Mouse (Mus musculus) heart, embryonic 11.5 days (tissue): ENCODE results near the gene Rab11fip3. TPM values are rescaled to one million over a fixed set of nuclear protein-coding genes. Genes with fewer than 3 reads are reported as not detected.
"Not testable (repeated sequence)": the region's sequence is repeated elsewhere in the genome, so short reads cannot be mapped to it uniquely, and the experiment has no call there.

Experiments used
- ATAC-seq: fragments of 200-750 bp; cut with Nextera tagmentation; replicated peaks from 2 replicates; pipeline ENCODE4 v1.8.0; 2017; ENCODE audit warnings: moderate library complexity; ENCODE audit not compliant: insufficient number of reproducible peaks, low FRiP score, low TSS enrichment
- H3K27ac ChIP-seq: fragments of 300-500 bp; sonication (generic); 2 replicates; pipeline ENCODE4 v1.5.1; 2014; ENCODE audit warnings: mild to moderate bottlenecking, low read depth, low read length
- H3K27me3 ChIP-seq: fragments of 300-500 bp; sonication (generic); 2 replicates; pipeline ENCODE4 v1.6.1; 2014; ENCODE audit warnings: mild to moderate bottlenecking, low read length, mixed read lengths; ENCODE audit not compliant: control insufficient read depth, insufficient read depth
- H3K36me3 ChIP-seq: fragments of 300-500 bp; sonication (generic); 2 replicates; pipeline ENCODE4 v1.6.1; 2014; ENCODE audit warnings: mild to moderate bottlenecking, low read length, moderate library complexity, mixed read lengths; ENCODE audit not compliant: control insufficient read depth, insufficient read depth
- H3K4me1 ChIP-seq: fragments of 300-500 bp; sonication (generic); 2 replicates; pipeline ENCODE4 v1.6.1; 2014; ENCODE audit warnings: low read length; ENCODE audit not compliant: control insufficient read depth, insufficient read depth
- H3K4me2 ChIP-seq: fragments of 300-500 bp; sonication (generic); 2 replicates; pipeline ENCODE4 v1.6.1; 2014; ENCODE audit warnings: mild to moderate bottlenecking, moderate library complexity
- H3K4me3 ChIP-seq: fragments of 300-500 bp; sonication (generic); 2 replicates; pipeline ENCODE4 v1.5.1; 2014; ENCODE audit warnings: low read depth, low read length
- H3K9ac ChIP-seq: fragments of 300-500 bp; sonication (generic); 2 replicates; pipeline ENCODE4 v1.6.1; 2014; ENCODE audit warnings: mild to moderate bottlenecking, low read depth, low read length, moderate library complexity
- H3K9me3 ChIP-seq: fragments of 300-500 bp; sonication (generic); replicated peaks from 2 replicates; pipeline ENCODE4 v1.6.1; 2016; ENCODE audit warnings: low read length; ENCODE audit not compliant: control insufficient read depth
- WGBS: fragments of 180-500 bp; shearing (Covaris S2); extraction: QIAGEN DNeasy Blood & Tissue Kit; methylation state at CpG from one replicate; pipeline ENCODE4 v1.1.7; 2014; ENCODE audit not compliant: insufficient replicate concordance; 5-methylcytosine and 5-hydroxymethylcytosine counted together
- polyA plus RNA-seq: library from polyadenylated mRNA; unstranded; fragments of >200 nt; fragmentation: Nextera tagmentation; extraction: Ambion mirVana; gene quantifications from 2 replicates; pipeline ENCODE4 v1.2.1, GENCODE M21; 2014

Rab11fip3 gene
- polyA plus RNA-seq, 1 experiment from 2014 or later: 11.9 TPM

DNA sequence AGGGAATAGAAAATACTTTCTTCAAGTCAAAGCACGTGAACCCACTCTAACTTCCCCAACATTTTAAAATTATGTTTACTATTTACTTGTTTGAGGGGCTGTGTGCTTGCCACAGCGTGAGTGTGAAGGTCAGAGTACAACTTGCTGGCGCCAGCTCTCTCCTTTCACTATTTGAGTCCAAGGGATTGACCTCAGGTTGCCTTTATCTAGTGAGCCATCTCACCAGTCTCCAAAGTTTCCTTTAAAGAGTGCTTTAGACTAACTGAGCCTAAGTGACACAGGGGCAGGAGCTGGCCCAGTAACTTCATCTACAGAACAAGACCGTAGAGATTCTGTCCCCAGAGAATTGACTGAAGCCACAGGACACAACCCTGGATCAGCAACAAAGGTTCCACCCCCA is 17.3 kb downstream of the Rab11fip3 start:
- H3K27ac ChIP-seq: no peak overlapping the region
- H3K4me2 ChIP-seq: no peak overlapping the region
- WGBS: 87% methylated on average over 4 of the region's 4 CpGs
- no peaks in the 10 kb centered on the region for H3K27me3 ChIP-seq
- no peaks in the 10 kb centered on the region for H3K36me3 ChIP-seq
- no peak for ATAC-seq
- no peak overlapping the region for H3K9ac ChIP-seq
- H3K4me3 ChIP-seq: no peak overlapping the region
- no peaks in the 10 kb centered on the region for H3K9me3 ChIP-seq
- 0 out of 2 replicates have a peak, but pooled peaks cover 3% of the 10 kb centered on the region for H3K4me1 ChIP-seq

DNA sequence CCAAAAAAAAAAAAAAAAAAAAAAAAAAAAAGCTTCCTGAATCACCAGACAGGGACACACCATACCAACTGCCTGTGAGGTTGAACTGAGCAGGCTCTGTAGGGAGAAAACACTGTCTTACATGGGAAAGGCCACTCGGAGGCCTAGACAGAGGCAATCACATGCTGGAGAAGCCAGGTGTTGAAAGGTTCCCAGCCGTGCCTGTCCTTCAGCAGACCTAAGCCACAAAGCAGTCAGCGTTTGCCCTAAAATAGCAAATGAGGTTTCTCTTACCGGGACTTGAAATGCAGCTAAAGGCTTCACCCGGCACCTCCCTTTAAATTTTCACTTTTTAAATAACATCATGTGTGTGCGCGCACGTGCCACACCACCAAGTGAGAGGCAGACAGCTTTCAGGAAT is 21.2 kb downstream of the Rab11fip3 start:
- 52% methylated on average over 8 of the region's 8 CpGs for WGBS
- Histone ChIP-seq H3K27me3 (no peaks in the 10 kb centered on the region), H3K4me3 (no peak overlapping the region), H3K4me1 (peaks cover 14% of the 10 kb centered on the region), H3K4me2 (no peak overlapping the region), H3K9me3 (no peaks in the 10 kb centered on the region), H3K9ac (0 out of 2 replicates have a peak overlapping the region, but pooled peaks have one; percentile 12), H3K27ac (0 out of 2 replicates have a peak overlapping the region, but pooled peaks have one; percentile 25), H3K36me3 (no peaks in the 10 kb centered on the region)
- ATAC-seq: no peak

DNA sequence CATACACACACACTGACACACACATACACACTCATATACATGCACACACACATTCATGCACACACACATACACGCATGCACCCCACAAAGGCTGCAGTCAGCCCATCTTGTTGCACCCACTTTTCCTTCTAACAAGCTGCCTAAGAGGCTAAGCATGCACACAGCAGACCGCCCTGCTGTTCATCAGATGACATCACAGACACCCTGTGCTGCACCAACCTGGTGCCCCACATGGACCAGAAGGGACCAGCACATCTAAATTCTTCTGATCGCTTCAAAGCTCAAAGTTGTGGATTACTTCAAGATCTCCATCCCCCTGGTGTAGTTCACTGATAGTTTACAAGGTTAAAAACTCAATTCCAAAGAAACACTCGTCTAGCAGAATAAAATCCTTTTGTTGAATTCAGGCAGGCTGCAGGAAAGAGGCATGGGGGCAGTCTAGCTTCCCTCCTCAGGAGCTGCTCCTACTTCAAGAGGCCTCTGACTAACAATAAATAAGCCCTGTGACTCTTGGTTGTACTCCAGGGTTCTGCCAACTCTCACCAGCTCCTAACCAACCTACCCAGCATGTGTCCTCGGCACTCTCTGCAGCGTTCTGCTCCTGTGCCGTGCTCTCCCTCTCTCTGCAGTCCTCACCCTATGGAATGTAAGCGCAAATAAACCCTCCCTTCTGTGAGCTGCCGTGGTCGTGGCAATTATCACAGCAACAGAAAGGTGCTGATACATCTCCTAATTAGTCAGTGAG is 22.9 kb downstream of the Rab11fip3 start:
- 43% methylated on average over 10 of the region's 10 CpGs for WGBS
- no peaks in the 10 kb centered on the region for H3K36me3 ChIP-seq
- no peak for ATAC-seq
- peaks cover 21% of the 10 kb centered on the region for H3K4me1 ChIP-seq
- H3K9me3 ChIP-seq: no peaks in the 10 kb centered on the region
- no peak overlapping the region for H3K27ac ChIP-seq
- no peak overlapping the region for H3K4me3 ChIP-seq
- H3K9ac ChIP-seq: no peak overlapping the region
- no peaks in the 10 kb centered on the region for H3K27me3 ChIP-seq
- no peak overlapping the region for H3K4me2 ChIP-seq

DNA sequence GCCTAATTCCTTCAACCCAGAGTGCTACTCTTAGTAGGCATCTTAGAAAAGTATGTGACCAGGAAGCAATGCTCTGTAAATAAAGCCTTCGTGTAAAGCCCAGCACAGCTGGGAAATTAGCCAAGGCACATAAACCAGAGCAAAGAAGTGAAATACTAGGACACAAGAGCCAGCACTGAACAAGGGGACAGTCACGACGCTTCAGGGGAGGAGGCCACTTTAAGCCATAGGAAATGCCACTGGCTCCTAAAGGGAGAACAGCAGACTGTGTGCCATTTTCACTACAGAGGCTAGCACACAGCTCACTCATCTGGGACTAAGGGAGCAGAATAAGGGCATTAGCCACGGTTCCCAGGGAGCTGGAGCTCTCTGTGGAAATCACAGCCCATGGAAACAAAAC is 24.1 kb downstream of the Rab11fip3 start:
- Histone ChIP-seq H3K36me3 (no peaks in the 10 kb centered on the region), H3K27ac (no peak overlapping the region), H3K4me2 (no peak overlapping the region), H3K4me3 (no peak overlapping the region), H3K4me1 (peaks cover 21% of the 10 kb centered on the region), H3K9ac (no peak overlapping the region), H3K9me3 (no peaks in the 10 kb centered on the region), H3K27me3 (no peaks in the 10 kb centered on the region)
- 78% methylated on average over 4 of the region's 4 CpGs for WGBS
- ATAC-seq: no peak

DNA sequence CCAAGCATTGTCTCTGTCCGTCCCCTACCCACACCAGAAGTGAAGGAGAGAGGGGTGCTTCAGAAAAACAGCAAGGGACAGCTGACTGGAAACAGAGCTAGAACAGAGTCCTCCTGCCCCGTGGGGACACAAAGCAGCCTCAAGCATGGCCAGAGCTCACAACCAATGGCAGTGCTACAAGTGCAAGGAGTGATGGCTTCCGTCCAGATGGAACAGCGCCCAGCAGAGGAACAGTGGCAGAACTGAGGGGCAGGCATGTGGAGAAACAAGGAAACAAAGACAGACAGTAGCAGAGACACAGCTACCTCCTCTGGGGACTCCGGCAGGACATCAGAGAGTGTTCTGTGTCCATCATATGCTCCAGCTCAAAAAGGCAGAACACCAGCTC is 26.1 kb downstream of the Rab11fip3 start:
- Histone ChIP-seq H3K27ac (peak overlapping the region; percentile 42; the same call in 1 of the 2 replicates), H3K4me2 (no peak overlapping the region), H3K36me3 (no peaks in the 10 kb centered on the region), H3K27me3 (no peaks in the 10 kb centered on the region), H3K9ac (peak overlapping the region; percentile 29; the same call in 1 of the 2 replicates), H3K4me3 (no peak overlapping the region), H3K9me3 (no peaks in the 10 kb centered on the region), H3K4me1 (peaks cover 17% of the 10 kb centered on the region)
- no peak for ATAC-seq
- 63% methylated on average over 5 of the region's 5 CpGs for WGBS

DNA sequence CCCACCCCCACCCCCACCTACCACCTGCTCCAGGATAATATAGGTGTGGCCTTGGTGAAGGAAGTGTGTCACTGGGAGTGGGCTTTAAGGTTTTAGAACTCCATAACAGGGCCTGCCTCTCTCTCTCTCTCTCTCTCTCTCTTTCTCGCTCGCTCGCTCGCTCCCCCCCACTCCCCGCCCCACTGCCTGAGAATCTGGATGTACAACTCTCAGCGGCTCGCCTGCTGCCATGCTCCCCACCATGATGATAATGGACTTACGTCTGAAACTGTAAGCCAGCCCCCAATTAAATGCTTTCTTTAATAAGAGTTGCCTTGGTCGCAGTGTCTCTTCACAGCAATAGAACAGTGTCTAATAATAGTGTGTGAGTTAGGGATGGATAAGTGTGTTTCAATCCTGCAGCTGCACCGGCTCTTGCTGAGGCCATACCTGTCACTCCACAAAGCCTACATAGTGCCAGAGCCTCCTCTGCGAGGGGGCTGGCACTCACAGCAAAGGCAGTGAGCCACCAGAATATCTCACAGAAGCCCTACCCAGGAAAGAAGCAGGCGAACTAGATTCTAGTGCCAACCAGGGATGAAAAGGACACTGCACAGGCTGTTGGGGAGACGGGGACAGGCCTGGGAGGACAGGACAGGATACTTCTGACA is 26.6 kb downstream of the Rab11fip3 start:
- Histone ChIP-seq H3K4me1 (peaks cover 17% of the 10 kb centered on the region), H3K27ac (peak overlapping the region; percentile 42; the same call in 1 of the 2 replicates)

DNA sequence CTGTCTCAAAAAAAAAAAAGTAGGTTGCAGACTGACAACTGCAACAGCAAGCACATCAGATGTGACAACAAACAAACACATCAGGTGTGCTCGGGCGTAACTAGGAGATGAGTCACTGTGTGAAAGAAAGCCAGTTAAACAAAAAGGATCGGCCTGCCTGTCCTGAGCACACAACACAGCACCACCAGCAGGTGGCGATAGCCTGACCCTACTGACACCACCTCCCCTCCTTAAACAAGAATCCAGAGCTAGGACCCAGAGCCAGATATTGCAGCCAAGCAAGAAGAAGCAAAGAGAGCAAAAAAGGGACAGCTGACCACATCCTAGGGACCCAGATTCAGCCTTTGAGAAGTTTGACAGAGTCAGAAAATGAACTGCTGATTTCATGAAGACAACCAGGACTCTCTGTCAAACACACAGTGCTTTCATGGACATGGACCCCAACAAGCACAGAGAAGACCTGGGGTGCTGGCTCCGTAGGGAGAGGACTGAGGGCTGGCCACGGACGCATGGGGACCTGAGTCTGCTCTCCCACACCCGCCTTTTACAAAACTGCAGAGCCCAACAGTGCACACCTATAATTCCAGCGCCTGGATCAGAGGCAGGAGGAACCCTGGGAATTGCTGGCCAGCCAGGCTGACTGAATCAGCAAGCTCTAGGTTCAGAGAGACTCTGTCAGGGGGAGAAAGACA is 28.1 kb downstream of the Rab11fip3 start:
- Histone ChIP-seq H3K27me3 (no peaks in the 10 kb centered on the region), H3K4me2 (no peak overlapping the region), H3K9ac (no peak overlapping the region), H3K9me3 (no peaks in the 10 kb centered on the region), H3K4me3 (no peak overlapping the region), H3K27ac (no peak overlapping the region), H3K36me3 (no peaks in the 10 kb centered on the region), H3K4me1 (peaks cover 11% of the 10 kb centered on the region)
- WGBS: 42% methylated on average over 9 of the region's 9 CpGs
- ATAC-seq: no peak

More for the DNA sequence above, 26.6 kb downstream of the Rab11fip3 start:
- Histone ChIP-seq H3K9me3 (no peaks in the 10 kb centered on the region), H3K4me3 (no peak overlapping the region), H3K4me2 (no peak overlapping the region), H3K36me3 (no peaks in the 10 kb centered on the region), H3K9ac (peak overlapping the region; percentile 29; the same call in 1 of the 2 replicates), H3K27me3 (no peaks in the 10 kb centered on the region)
- no peak for ATAC-seq
- WGBS: 66% methylated on average over 13 of the region's 13 CpGs

DNA sequence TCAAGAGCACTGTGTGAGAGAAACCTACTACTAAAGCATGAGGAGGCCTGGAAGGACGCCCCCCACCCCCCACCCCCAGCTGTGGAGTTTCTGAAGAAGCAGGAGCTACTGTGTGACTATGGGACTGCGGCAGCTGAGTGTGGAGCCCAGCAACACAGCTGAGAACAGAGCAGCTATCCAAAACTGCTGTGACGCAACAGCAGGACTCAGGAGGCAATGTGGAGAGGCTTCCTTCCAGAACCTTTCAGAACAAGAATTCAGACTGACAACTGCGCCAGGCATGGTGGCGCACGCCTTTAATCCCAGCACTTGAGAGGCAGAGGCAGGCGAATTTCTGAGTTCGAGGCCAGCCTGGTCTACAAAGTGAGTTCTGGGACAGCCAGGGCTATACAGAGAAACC is 28.6 kb downstream of the Rab11fip3 start:
- not testable (repeated sequence) for H3K36me3 ChIP-seq, H3K9ac ChIP-seq, H3K27me3 ChIP-seq, H3K4me3 ChIP-seq, H3K4me2 ChIP-seq, H3K4me1 ChIP-seq, H3K27ac ChIP-seq, ATAC-seq, H3K9me3 ChIP-seq
- 81% methylated on average over 8 of the region's 8 CpGs for WGBS
